21 mouse cellular contexts compared by ENCODE assay signal in genomic region chr3:17050811-17051210, GRCm38 (mm10).
A peak's percentile ranks its signal among the peaks of the same experiment; 100 is the strongest.
DNase-seq lines count a peak whose midpoint lies in the region; ATAC-seq lines count a peak whose summit lies in the region.
"Had no signal": no experiment of that assay in that cellular context is flagged by ENCODE, and none has a peak within 500 bp of the region (broad histone marks: within the 10 kb centered on the region; RNA-seq: fewer than 3 reads in every experiment).

No protein-coding gene starts in this region.

- no peak overlapping the region for H3K9ac ChIP-seq in embryonic facial prominence, embryonic 14.5 days (ENCODE audit: low read depth, low read length)

- no peak overlapping the region for H3K4me2 ChIP-seq in embryonic facial prominence, embryonic 14.5 days (ENCODE audit: low read depth, low read length)

- no peaks in the 10 kb centered on the region for H3K4me1 ChIP-seq in embryonic facial prominence, embryonic 14.5 days (ENCODE audit: control insufficient read depth, insufficient read depth, low read length)
- H3K4me1 ChIP-seq in embryonic facial prominence, embryonic 10.5 days, result no peaks in the 10 kb centered on the region

- H3K4me3 ChIP-seq in embryonic facial prominence, embryonic 14.5 days (ENCODE audit: low read depth, low read length), result no peak overlapping the region
- no peak overlapping the region for H3K4me3 ChIP-seq in embryonic facial prominence, embryonic 10.5 days

- no peaks in the 10 kb centered on the region for H3K27me3 ChIP-seq in embryonic facial prominence, embryonic 14.5 days (replicated peaks; ENCODE audit: control insufficient read depth, insufficient read depth, low read length)
- no peaks in the 10 kb centered on the region for H3K27me3 ChIP-seq in embryonic facial prominence, embryonic 10.5 days (replicated peaks; ENCODE audit: low read depth, poor library complexity, severe bottlenecking)
- H3K27me3 ChIP-seq: CH12.LX, Patski had no signal

- no peak for ATAC-seq in embryonic facial prominence, embryonic 14.5 days (ENCODE audit: low read depth)
- ATAC-seq: activated CD4-positive, CD25-positive, alpha-beta regulatory T cell, adult 4 months; CD4-positive, CD25-positive, alpha-beta regulatory T cell, adult 4 months; Patski had no signal

- H3K36me3 ChIP-seq in embryonic facial prominence, embryonic 14.5 days (ENCODE audit: control insufficient read depth, insufficient read depth, low read length), result no peaks in the 10 kb centered on the region
- no peaks in the 10 kb centered on the region for H3K36me3 ChIP-seq in embryonic facial prominence, embryonic 10.5 days (replicated peaks)
- H3K36me3 ChIP-seq: G1E had no signal

- no peak overlapping the region for H3K27ac ChIP-seq in embryonic facial prominence, embryonic 14.5 days (replicated peaks; ENCODE audit: low read depth, low read length)
- no peak overlapping the region for H3K27ac ChIP-seq in embryonic facial prominence, embryonic 10.5 days (replicated peaks)

- DNase-seq in embryonic facial prominence, embryonic 14.5 days (ENCODE audit: low spot score), result peak; percentile 1
- no peak for DNase-seq in embryonic facial prominence, embryonic 10.5 days (ENCODE audit: low spot score)
- peak; percentile 75 for DNase-seq in fat pad, adult 2 months (ENCODE audit: extremely low read depth, low read depth, low spot score)
- DNase-seq in gonadal fat pad, adult 2 months (ENCODE audit: low read depth), result peak; percentile 71
- DNase-seq in lung, postnatal 25 days (ENCODE audit: low spot score), result no peak
- no peak for DNase-seq in adrenal gland, postnatal 36 days
- DNase-seq: adrenal gland, adult 2 months; adrenal gland, adult 8-10 months; adrenal gland, postnatal 10 days; adrenal gland, postnatal 14 days; adrenal gland, postnatal 25 days; B cell, adult 2 months; cerebellum, adult 11 months; cerebellum, adult 11-12 months; cerebellum, adult 18-20 months; cerebellum, adult 2 months had no signal

- H3K9me3 ChIP-seq in embryonic facial prominence, embryonic 14.5 days (ENCODE audit: control insufficient read depth, low read length), result no peaks in the 10 kb centered on the region
- no peaks in the 10 kb centered on the region for H3K9me3 ChIP-seq in embryonic facial prominence, embryonic 10.5 days
- H3K9me3 ChIP-seq: G1E had no signal

- WGBS in embryonic facial prominence, embryonic 14.5 days, result 79% methylated on average over 2 of the region's 2 CpGs
- WGBS in embryonic facial prominence, embryonic 10.5 days, result 91% methylated on average over 2 of the region's 2 CpGs

Comparison
In these comparisons a context has a peak if more than half of its experiments do, and no peak if none do; other contexts are left out.
1. DNase-seq: peak in embryonic facial prominence, embryonic 14.5 days (single experiment), fat pad, adult 2 months (single experiment) and gonadal fat pad, adult 2 months (single experiment); none in embryonic facial prominence, embryonic 10.5 days (single experiment), lung, postnatal 25 days (single experiment) and adrenal gland, postnatal 36 days (0 of 2).